Mouse (Mus musculus) right cerebral cortex, postnatal 25 days (tissue): Measurements from ENCODE around the gene Gm20388.
A peak's percentile ranks its signal among the peaks of the same experiment; 100 is the strongest.

ENCODE experiments used
- DNase-seq: peaks from one replicate; pipeline ENCODE4 v3.0.0; 2022

Gene Gm20388

GRCm38 (mm10) chr8:122144729-122145311, 2234.2 kb downstream of the Gm20388 start:
- no peak for DNase-seq

- DNase-seq: no peak
Observed at GRCm38 (mm10) chr8:122149045-122149444, 2238.4 kb downstream of the Gm20388 start.

DNA sequence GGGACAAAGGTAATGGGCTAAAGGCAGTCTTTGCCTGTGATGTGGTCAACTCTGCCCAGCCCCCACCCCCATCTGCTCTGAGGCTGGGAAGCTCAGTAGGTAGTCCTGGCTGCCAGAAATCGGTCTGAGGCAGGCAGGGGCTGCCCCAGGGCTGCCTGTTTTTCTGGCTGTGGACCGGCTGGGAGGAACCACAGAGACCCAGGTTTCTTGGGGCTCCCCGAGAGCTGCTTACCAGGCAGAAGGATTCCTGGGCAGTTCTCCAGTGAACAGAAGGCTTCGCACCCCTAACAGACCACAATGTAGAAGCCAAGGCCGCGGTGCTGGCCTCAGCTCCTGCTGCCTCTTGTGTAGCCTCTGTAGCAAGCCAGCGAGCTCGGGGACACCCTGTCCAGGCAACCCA, 2239.0 kb downstream of the Gm20388 start:
- DNase-seq: no peak

DNA sequence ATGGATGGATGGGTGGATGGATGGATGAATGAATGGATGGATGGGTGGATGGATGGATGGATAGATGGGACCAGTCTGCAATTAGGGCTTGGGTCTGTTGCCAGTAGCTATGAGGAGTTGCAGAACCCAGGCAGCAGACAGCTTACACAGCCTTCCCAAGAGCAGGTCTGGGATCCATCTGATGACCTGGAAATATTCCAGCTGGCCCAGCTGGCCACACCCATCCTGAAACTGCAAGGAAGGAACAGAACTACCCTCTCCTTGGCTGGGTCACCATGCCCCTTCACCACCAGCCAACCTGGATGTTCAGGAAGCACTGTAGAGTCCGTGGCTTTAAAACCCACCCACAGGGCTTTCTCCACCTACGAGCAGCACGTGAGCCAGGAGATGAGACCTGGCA, 2240.9 kb downstream of the Gm20388 start:
- no peak for DNase-seq

GRCm38 (mm10) chr8:122155082-122155643, 2244.5 kb downstream of the Gm20388 start:
- no peak for DNase-seq

GRCm38 (mm10) chr8:122155964-122156363, 2245.3 kb downstream of the Gm20388 start:
- DNase-seq: no peak

- DNase-seq: no peak
Observed at GRCm38 (mm10) chr8:122157689-122158088, 2247.0 kb downstream of the Gm20388 start.

DNA sequence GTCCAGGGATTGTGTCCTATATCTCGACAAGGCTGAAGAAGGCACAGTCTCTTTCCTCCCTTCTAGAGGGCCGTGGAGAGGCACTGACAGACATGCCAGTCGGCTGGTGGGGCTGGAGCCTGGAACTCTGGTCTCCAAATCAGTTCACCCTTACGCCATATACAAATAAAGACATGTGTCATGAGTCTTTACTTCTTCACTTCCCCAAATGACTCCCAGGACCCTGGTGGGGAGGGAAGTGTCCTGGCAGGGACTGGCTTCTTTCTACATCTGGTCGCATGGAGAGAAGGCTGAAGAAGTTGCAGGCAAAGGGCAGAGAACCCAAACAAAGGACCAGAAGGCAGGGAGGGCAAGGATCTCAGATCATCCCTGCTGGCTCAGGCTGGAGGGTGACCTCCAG, 2249.5 kb downstream of the Gm20388 start:
- DNase-seq: no peak

DNA sequence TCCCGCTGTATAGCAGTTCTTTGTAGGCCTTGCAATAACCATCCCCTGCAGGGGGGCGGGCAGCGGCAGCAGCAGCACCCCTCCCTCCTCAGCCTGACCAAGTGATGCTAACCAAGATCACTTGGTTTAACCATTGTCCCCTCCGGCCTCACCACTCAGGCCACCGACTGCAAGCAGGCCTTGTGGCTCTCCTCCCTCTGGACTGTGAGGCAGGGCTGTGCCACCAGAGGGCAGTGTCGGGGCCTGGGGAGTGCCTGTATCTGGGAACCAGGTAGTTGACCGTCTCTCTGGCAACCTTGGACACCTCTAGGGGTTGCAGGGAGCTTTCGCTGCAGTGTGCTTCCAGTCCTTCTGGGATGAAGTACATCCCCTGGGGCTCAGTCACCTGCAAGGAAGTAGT, 2252.4 kb downstream of the Gm20388 start:
- DNase-seq: peak; percentile 56

- no peak for DNase-seq
Observed at GRCm38 (mm10) chr8:122167204-122167860, 2256.7 kb downstream of the Gm20388 start.

DNA sequence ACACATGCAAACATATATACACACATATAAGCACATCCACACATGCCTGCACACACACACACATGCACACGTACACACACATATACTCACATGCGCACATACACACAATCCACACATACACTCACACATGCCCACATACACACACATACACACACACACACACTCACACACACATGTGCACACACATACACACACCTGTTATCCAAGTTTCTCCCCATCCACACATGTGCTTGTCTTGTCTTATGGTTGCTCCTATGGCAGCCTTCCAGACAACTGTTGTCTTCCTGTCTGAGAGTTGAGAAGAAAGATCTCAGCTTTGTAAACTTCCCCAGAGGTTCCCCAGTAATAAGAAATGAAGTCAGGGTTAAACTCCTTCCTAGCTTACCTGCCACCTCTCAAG, 2258.8 kb downstream of the Gm20388 start:
- no peak for DNase-seq

- DNase-seq: no peak
Observed at GRCm38 (mm10) chr8:122171823-122172222, 2261.2 kb downstream of the Gm20388 start.

- no peak for DNase-seq
Observed at GRCm38 (mm10) chr8:122174133-122174930, 2263.7 kb downstream of the Gm20388 start.

- no peak for DNase-seq
Observed at GRCm38 (mm10) chr8:122178392-122178890, 2267.8 kb downstream of the Gm20388 start.

DNA sequence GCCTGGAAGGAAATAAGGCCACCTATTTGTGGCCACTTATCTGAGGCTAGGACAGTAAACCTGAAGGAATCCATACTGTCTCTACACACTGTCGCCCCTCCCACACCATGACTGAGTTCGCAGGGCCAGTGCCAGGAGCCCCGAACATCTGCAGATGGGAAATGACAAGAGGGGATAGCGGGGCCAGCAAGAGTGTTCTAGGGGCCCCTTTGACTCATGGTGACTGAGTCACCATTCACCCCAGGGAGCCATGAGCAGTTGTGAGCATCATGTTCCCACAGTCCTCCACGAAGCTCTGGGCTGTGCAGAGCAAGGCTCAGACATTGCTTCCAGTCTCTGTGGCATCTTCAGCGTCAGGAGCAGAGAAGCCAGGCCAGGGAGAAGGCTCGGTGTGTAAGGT, 2268.7 kb downstream of the Gm20388 start:
- DNase-seq: no peak

- no peak for DNase-seq
Observed at GRCm38 (mm10) chr8:122180116-122180515, 2269.5 kb downstream of the Gm20388 start.

DNA sequence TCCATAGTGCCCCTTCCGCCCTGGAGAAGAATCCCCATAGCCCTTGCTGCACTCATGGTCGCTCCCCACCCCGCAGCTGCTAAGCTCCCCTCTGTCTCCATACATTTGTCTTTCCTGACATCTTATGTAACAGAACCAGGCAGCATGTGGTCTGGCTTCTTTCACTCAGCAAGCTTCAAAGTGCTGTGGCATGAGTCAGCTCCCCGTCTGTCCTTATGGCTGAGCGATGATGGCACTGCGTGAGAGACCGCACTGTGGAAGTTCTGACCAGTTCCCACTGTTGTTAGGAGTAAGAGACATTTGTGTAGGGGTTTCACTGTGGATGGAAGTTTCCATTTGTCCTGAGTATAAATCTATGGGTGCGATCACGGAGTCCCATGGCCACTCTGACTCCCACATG, 2270.8 kb downstream of the Gm20388 start:
- DNase-seq: peak; percentile 37

DNA sequence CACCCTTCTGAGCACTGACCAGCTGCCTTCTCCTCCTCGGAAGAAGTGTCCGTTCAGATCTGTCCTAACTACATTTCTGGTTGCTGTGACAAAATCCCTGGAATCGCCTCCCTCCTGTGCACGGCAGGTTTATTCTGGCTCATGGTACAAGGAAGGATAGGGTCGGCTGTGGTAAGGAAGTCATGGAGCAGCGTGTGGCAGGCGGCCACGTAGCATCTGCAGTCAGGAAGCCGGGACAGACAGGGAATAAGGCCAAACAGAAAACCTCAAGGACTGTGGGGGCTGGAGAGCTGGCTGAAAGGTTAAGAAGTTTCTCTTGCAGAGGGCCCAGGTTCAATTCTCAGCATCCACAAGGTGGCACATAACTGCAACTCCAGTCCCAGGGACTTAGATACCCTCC, 2271.3 kb downstream of the Gm20388 start:
- DNase-seq: no peak

GRCm38 (mm10) chr8:122186363-122186974, 2275.8 kb downstream of the Gm20388 start:
- DNase-seq: no peak

DNA sequence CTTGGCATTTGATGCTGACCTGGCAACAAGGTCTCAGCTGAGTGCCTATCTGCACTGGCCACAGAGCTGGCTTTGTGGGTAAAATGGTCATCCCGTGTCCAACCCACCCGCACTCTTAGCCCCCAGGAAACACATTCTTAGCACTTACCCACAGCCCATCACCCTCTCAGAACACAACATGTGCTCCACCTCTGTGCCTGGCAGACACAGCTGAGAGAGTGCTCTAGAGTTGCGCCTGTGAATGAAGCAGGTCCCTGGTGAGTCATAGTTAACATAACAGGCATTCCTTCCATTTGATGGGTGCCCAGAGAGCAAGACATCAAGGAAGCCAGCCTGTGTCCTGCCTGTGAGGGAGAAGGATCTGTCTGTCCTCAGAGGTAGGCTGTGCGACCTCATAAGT, 2276.6 kb downstream of the Gm20388 start:
- no peak for DNase-seq

DNA sequence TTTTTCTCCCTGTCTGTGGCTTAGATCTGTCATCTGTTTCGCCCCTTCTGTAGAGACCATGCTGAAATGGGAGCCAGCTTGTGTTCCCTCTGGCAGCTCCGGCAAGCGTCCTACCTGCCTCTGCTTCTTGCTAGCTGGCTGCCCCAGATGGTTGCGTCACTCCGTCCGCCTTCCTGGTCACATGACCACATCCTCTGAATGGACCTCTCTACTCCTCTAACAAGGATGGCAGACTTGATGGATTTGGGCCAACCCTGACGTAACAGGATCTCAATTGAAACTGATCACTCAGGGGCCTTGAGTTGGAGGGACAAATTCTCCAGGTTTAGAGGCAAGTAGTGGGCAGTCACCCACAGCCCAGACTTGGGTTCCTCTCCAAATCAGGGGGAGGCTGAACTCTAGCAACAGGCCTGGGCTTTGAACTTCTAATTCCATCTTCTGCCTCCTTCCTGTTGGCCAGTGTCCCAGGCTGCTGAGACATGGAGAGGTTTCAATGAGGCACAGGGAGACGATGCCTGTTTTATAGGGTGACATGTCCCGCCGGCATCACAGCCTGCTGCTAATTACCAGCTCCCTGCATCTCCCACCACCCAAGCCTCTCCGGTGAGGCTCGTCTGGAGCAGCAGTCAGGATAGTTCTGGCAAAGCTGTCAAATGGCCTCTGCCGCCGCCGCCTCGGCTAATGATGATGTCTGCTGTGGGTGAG, 2279.9 kb downstream of the Gm20388 start:
- peak; percentile 26 for DNase-seq

GRCm38 (mm10) chr8:122191054-122191376, 2280.4 kb downstream of the Gm20388 start:
- no peak for DNase-seq

DNA sequence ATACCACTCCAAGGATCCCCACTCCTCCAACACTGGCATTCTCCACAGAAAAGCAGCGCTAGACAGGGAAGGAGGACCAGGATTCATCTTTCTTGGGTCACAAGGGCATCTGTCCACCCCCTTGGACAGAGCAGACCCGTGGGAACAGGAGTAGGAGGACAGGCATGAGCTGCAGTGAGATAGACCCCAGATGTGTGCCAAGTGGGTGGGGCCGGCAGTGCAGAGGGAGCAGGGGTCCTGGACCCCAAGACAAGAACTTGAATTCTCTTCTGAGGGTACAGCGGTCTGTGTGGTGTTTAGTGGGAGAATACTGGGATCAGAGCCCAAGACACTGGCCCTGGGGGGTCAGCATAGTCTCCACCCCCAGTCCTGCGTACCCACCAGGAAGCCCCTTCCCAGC, 2282.1 kb downstream of the Gm20388 start:
- no peak for DNase-seq
